Mouse (Mus musculus) cerebellum, adult 9-10 months (tissue): ENCODE results near the gene Apeh.

ENCODE experiments used
- DNase-seq: peaks from one replicate; pipeline ENCODE4 v3.0.0; 2022

The Apeh gene

GRCm38 (mm10) chr9:108073141-108073930, 21.1 kb downstream of the Apeh start:
- peak; percentile 96 for DNase-seq

DNA sequence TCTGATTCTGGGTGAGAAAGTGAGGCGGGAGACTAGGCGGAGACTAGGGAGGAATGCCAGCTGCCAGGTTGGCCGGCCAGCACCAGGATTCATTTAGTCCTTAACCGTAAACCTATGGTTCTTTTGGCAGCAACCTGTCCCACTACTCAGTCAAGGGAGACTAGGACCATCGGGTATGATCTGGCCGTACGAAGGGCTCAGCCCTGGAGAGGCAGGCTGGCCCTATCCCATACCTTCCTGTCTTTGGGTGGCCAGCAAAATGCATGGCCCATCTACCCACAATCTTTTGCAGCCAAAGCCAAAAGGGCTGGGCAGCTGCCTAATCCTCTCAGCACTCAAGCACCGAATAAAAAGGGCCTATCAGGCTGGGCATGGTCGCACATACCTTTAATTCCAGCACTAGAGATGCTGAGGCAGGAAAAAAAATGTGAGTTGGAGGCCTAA, 21.9 kb downstream of the Apeh start:
- peak; percentile 78 for DNase-seq

DNA sequence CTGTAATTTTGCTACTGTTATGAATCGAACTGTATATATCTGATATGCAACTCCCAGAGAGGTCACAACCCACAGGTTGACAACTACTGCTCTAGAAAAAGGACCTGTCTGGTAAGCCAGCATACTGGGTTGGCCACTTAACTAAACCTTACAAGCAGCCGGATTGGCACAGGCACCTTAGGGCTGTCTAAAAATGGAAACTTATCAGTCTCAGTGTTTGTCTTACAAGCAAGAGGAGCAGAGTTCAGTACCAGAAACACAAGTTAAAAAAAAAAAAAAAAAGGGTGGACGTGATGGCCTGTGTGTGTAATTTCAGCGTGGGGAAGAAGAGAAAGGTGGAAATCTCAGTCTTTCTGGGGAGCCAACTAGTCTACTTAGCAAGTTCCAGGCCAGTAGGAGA, 22.6 kb downstream of the Apeh start:
- peak; percentile 48 for DNase-seq

DNA sequence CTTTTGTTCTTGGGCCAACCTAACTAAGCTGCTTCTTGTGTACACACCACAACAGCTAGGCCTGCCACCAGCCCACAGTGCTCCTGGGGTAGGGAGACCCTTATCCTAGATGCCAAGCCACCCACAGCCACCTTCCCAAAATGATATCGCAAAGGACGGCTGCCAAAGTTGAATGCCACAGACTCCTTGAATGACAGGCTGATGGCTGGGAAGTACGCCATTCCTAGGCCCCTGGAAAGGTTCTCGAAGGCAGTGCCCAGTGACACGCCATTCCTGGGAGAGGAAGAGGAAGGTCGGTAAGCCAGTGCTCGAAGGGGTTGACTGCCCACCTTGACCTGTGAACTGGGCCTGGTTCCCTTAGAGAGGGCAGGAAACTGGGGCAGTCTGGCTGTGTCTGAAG, 24.9 kb downstream of the Apeh start:
- no peak for DNase-seq

- no peak for DNase-seq
Observed at GRCm38 (mm10) chr9:108069007-108069406, 25.4 kb downstream of the Apeh start.

- peak; percentile 96 for DNase-seq
Observed at GRCm38 (mm10) chr9:108067900-108068299, 26.5 kb downstream of the Apeh start.

DNA sequence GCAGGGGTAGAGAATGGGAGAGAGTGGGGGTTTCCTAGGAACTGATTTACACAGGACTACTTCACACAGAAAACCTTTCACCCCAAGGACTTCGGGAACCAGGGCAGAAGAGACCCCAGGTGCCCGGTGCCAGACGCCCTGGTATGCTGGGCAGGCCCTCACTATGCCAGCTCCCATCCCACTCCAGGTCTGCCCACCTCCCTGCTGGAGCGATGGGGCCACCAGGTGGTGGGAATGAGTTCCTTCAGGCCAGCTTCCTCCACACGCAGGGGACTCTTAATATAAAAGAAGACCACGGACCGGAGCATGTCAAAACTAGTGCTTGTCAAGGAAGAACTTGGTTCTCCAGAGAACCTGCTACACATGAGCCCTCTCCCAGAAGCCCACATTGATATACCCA, 27.2 kb downstream of the Apeh start:
- DNase-seq, result no peak

- DNase-seq, result peak; percentile 91
Observed at GRCm38 (mm10) chr9:108065491-108066011, 28.9 kb downstream of the Apeh start.

DNA sequence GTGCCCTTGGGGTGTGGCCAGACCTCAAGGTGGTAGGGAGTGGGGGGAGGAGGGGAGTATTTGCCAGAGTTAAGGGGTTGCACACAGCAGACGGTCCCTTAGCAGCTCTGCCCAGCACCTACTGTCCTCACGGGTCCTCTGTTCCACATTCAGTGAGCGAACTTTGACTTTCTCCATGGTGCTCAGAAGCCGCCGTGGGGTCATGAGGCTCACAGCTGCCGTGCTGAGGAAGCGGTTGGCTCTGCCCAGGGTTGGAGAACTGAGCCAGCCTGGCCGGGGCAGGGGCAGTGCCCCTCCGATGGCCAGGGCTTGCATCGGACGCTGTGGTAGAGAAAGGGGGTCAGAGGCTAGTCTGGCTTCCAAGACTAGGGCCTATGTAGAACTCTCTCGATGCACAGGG, 31.0 kb downstream of the Apeh start:
- DNase-seq, result no peak

DNA sequence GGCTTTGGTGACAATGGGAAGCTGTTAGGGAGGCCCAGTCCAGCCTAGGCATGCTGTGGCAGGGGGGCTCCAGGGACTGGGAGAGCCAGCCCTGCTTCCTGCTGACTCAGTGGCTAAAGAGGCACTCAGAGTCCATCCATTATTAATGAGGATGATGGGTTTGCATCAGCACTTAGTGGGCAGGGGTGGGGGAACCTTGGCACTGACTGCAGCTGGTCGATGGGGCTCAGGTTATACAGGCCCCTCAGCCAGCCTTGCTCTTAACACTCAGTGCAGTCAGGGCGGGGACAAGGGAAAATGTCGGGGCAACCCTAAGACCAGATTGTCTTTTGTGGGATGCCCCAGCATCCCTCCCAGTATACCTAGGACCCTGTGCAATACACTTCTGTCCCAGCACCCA, 32.3 kb downstream of the Apeh start:
- peak; percentile 30 for DNase-seq

DNA sequence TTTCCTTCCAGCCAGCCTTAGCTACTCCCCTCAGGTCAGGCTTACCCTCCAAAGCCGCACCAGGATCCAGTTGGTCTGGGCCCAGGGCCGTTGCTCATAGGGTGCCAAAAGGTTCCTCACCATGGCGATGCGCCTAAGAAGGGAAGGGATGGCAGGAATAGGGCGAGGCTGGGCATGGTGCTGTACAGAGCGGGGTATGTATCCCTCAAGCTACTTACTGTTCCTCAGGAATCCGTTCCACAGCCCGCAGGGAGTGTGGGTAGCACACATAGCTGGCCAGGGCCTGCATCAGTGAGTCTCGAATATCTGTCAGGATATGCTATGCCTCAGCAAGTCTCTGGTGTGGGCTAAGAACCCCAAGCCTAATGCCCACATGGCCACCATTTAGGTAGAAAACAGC, 36.1 kb downstream of the Apeh start:
- DNase-seq, result no peak

- no peak for DNase-seq
Observed at GRCm38 (mm10) chr9:108057262-108057562, 37.2 kb downstream of the Apeh start.

DNA sequence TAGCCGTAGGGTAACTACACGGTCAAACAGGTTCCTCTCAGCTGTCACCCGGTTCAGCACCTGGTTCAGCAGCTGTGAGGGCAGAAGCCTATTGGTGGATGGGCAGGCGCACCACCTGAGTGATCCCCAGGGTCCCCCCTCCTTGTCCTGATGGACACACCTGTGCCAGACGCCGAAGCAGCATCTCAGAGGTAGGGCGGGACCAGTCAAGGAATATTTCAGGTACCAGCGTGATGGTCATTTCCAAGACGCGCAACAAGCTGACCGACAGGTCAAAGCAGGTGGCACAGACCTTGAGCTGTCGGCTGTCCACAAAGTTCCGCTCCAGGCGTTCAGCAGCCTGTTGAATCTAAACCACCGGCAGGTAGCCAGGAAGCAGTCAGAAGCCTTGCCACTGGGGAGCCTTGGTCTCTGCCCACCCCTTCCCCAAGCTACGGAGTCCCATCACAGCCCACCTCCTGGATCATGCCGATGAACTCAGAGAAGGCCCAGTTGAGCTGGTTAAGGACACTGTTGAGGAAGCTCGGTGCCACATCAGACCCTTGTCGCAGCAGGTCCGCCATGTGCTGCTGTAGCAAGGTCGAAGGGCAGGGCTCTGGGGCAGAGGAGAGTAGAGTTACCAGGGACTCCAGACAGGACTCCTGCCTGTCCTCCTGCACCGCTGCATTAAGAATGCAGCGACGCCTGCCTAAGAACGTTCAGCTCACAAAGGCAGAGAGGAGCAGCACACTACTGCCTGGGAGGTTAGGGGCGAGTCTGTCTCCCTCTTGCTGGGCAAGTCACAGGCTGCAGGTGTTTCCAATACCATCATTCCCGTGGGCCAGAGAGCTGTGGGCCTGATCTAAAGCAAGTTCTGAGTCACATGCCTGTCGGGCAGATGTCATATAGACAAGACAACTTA, 37.8 kb downstream of the Apeh start:
- DNase-seq, result no peak

DNA sequence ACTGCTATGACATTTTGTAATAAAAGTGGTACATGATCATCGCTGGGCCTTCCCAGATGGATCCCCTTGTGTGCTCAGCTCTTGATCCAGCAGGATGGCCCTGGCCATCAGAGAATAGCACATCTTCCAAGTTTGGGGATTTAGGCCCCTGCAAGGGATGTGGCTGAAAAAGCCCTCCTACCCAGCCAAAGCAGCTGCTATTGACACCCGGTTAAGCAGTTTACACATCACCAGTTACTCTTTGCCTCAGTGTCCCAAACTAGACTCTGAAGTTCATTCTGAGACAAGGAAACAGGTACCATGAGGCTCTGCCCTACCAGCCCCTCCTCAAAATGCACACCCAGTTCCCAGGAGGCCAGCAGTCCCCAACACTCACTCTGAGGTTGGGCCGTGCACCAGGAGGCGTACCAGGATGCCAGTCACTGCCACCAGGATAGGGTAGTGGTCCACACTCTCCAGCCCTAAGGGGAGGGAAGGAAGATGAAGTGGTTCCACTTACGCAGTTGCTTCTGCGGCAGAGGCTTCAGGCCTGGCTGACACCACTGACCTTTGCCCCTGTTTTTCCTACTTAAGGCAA, 38.7 kb downstream of the Apeh start:
- DNase-seq, result no peak

DNA sequence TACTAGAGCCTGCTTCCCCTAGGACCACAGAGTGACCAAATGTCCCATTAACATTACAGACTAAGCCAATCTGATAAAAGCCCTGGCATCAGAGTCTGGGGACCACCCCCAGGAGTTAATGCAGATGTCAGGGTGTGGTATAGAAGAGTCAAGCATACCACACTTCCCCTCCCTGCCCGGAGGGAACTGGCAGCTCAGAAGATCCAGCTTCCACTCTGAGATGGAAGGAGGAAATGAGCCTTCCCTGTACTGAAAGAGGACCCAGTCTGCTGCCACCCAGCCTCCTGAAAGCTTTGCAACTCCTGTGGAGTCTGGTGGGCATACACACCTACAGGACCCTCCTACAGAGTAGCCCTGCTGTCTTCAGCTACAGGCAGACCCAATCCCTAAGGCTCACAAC, 39.3 kb downstream of the Apeh start:
- no peak for DNase-seq

- no peak for DNase-seq
Observed at GRCm38 (mm10) chr9:108054331-108055040, 39.9 kb downstream of the Apeh start.

DNA sequence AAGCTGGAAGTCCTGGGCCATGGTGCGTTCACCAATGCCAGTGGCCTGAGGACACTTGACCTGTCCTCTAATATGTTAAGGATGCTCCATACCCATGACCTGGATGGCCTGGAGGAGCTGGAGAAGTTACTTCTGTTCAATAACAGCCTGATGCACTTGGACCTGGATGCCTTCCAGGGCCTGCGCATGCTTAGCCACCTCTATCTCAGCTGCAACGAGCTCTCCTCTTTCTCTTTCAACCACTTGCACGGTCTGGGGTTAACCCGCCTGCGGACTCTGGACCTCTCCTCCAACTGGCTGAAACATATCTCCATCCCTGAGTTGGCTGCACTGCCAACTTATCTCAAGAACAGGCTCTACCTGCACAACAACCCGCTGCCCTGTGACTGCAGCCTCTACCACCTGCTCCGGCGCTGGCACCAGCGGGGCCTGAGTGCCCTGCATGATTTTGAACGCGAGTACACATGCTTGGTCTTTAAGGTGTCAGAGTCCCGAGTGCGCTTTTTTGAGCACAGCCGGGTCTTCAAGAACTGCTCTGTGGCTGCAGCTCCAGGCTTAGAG, 40.7 kb downstream of the Apeh start:
- DNase-seq, result peak; percentile 54

GRCm38 (mm10) chr9:108052885-108053664, 41.3 kb downstream of the Apeh start, which contains the start of gene Amigo3:
TSS of gene Amigo3 (plus strand) at chr9:108053159.
- DNase-seq, result peak; percentile 98

DNA sequence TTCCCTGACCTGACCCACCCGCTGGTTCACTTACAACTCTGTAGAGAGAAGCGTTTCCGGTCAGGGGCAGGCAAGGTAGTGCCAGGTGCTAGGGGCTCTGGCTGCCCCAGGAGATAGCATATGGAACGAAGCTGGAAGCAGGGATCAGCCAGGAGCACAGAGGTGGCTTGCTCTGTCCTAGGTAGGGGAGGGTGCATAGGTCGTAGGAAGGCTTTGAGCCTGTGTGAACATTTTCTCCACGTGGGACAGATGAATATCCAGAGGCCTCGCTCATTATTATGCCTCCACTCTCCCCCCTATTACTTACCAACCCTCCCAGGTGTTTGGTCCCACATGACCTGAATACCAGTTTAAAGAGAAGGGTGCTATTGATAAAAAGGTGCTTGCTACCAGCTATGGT, 42.0 kb downstream of the Apeh start:
- no peak for DNase-seq

- no peak for DNase-seq
Observed at GRCm38 (mm10) chr9:108051931-108052220, 42.5 kb downstream of the Apeh start.

DNA sequence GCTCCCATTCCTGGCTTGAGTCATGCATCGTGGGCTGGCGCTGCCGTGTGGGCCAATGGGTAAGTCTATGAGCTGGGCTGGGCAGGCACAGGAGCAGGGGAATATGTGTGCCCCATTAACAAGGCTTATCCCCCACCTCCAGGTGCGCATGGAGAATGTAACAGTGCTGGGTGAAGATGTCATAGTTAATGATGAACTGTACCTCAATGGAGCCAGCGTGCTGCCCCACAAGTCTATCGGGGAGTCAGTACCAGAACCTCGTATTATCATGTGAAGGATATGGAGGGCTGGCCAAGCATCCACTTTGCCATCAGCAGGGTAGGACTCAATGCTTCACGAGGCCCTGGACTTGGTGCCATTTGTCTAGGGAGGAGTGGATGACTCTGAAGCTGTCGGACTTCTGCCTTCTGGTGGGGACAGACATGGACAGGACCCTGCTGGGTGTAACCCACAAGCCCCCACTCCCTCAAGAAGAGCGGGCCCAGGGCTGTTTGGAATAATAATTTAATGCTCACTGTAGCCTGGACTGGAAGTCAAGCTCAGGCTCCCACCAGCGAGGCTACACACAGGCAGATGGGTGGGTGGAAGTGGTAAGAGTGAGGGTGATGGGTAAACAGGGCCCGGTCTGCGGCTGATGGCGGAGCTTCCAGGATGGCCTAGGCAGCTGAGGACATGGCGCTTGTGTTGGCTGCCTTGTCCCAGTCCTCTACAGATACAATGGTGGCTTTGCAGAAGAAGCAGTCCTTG, 43.0 kb downstream of the Apeh start:
- peak; percentile 44 for DNase-seq
